18 mouse cellular contexts compared by ENCODE assay signal in the genomic region with DNA sequence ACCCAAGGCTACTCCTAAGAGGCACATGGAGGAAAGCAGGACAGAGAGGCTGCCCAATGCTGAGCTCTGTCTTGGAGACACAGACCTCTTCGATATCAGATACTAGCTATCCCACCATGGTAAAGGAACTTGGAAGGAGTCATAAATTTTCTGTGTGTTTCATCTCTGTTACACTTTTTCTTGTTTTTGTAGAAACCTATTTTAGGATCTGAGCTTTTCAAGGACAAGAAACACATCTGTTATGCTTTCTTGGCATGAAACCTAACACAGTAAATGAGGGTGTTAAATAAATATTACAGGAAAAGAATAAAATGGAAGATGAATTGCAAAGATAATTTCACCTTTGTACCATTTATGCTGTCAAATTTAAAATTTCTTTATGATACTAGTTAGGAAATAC.
"Had no signal": no experiment of that assay in that cellular context is flagged by ENCODE, and none has a peak within 500 bp of the region (broad histone marks: within the 10 kb centered on the region; RNA-seq: fewer than 3 reads in every experiment).

No protein-coding gene starts in this region.

- DNase-seq: liver, postnatal 0 days; lung, adult 2 months; lung, postnatal 14 days; lung, postnatal 36 days; right cerebral cortex, postnatal 14 days; thymus, adult 18-20 months; thymus, postnatal 14 days; thymus, postnatal 36 days had no signal

- H3K27ac ChIP-seq: lung, embryonic 15.5 days; macrophage; midbrain, embryonic 13.5 days; midbrain, embryonic 15.5 days; neural tube, embryonic 12.5 days; stomach, embryonic 15.5 days; stomach, postnatal 0 days had no signal

- H3K4me1 ChIP-seq: lung, embryonic 15.5 days; megakaryocyte, embryonic 14.5 days; midbrain, embryonic 13.5 days; midbrain, embryonic 15.5 days; neural tube, embryonic 12.5 days; stomach, embryonic 15.5 days had no signal

- H3K4me3 ChIP-seq: lung, embryonic 15.5 days; megakaryocyte, embryonic 14.5 days; midbrain, embryonic 13.5 days; midbrain, embryonic 15.5 days; neural tube, embryonic 12.5 days; stomach, embryonic 15.5 days had no signal

- H3K9ac ChIP-seq: liver, postnatal 0 days; lung, embryonic 15.5 days; midbrain, embryonic 13.5 days; midbrain, embryonic 15.5 days; neural tube, embryonic 12.5 days; stomach, embryonic 15.5 days had no signal

- H3K27me3 ChIP-seq: lung, embryonic 15.5 days; megakaryocyte, embryonic 14.5 days; midbrain, embryonic 13.5 days; midbrain, embryonic 15.5 days; neural tube, embryonic 12.5 days; stomach, embryonic 15.5 days had no signal

- H3K36me3 ChIP-seq: lung, embryonic 15.5 days; midbrain, embryonic 13.5 days; midbrain, embryonic 15.5 days; neural tube, embryonic 12.5 days; stomach, embryonic 15.5 days had no signal

- H3K4me2 ChIP-seq: lung, embryonic 15.5 days; midbrain, embryonic 11.5 days; midbrain, embryonic 13.5 days; midbrain, embryonic 15.5 days; neural tube, embryonic 12.5 days; stomach, embryonic 15.5 days had no signal

- ATAC-seq: liver, postnatal 0 days; lung, postnatal 0 days; midbrain, embryonic 13.5 days; midbrain, embryonic 15.5 days had no signal

- H3K9me3 ChIP-seq: lung, embryonic 15.5 days; megakaryocyte, embryonic 14.5 days; midbrain, embryonic 13.5 days; midbrain, embryonic 15.5 days; neural tube, embryonic 12.5 days; stomach, embryonic 15.5 days had no signal
